Mouse (Mus musculus) kidney, adult 18-20 months (tissue): ENCODE measurements around the gene Pou3f3.

Experiments used
- DNase-seq: peaks from one replicate; pipeline ENCODE4 v3.0.0; 2021

Gene Pou3f3

DNA sequence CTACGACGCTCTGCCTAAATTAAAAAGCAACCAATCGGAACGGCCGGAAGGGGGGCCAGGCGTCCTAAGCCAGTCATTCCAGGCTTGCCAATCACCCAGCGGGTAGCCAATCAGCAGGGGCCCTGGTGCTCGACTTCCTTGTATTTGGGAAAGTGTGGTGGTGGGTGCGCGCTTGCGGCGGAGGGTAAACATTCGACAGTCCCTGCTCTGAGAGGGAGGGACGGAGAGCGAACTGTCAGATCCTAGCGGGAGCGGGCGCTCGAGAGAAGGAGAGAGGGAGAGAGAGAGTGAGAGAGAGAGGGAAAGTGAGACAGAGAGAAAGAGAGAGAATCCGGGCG lies at the start of gene Pou3f3:
TSS of gene Pou3f3 (plus strand) at position 191 of the 338 bp plus-strand sequence.
- DNase-seq, result peak; percentile 90

DNA sequence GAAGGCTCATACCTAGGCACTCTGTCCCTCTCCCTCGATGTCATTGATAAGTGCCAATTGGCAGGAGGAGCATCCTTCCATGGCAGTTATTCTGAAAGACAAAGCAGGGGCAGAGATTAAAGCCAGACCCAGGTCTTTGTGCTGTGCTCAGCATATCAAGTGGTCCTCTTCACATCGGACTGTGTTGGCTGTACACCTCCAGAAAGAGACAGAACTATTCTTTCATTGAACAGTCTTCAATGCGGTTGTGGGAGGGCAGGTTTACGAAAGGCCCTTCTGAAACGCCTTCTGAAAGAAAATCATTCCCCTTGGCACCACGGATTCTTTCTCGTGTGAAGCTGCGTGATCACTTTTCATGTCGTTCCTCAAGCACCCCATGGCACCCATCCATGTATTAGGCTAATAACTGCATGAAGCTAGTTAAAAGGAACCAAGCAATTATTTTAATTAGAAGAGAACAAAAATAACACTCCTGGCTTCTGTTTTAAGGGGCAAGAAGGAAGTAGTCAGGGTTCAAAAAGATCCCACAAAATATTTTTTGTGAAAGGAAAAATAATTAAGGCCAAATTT lies 47.1 kb upstream of the Pou3f3 start:
- no peak for DNase-seq

DNA sequence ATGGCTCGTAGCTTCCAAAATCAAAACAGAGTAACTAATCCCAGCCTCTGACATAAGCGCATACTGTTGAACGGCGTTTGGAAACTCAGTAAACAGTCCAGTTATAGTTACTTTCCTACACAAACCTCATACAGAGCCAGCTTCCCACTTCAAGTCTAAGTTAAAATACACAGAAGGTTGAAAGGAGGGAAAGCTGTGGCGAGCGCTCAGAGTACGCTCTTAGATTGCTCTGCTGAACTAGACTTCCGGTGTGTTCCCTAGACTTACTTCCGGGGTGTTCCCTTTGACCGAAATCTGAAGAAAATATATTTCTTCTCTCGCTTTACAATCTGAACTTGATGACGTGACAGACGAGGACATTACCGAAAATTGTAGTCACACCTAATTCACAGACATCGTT lies 44.1 kb upstream of the Pou3f3 start:
- DNase-seq, result no peak

DNA sequence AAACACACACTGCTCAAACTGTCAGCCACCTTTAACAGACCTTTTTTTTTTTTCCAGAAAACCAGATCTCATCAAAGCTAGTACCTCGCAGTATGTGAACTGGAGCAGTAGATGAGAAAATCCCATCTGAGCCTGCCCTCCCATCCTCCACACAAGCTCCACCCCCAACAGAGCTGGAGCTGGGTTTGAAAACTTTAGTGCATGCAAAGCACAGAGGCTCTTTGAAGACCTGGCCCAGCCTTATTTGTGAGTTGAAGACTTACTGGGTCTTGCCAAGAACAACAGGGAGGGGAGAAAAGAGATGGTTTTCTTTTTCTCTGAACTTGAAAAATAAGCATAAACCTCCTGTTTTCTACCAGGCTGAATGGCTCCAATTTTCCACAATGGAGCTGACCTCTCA lies 28.0 kb upstream of the Pou3f3 start:
- DNase-seq, result no peak

DNA sequence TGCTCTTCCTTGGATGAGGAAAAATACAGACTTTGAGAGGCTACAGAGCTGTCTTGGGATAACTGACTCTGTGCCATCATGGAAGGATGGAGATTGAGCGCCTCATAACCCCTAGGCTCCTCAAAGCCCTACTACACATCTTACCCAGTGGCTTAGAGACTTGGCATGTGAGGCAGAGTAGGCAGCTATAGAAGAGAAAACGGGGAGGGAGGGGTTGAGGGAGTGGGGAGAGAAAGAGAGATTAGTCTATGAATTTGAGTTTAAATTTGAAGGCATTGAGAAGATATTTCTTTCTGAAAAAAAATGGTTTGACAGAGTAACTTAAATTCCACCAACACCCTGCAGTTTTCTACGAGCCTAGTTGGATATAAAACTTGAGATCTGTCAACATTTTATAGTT lies 14.9 kb upstream of the Pou3f3 start:
- DNase-seq, result no peak

DNA sequence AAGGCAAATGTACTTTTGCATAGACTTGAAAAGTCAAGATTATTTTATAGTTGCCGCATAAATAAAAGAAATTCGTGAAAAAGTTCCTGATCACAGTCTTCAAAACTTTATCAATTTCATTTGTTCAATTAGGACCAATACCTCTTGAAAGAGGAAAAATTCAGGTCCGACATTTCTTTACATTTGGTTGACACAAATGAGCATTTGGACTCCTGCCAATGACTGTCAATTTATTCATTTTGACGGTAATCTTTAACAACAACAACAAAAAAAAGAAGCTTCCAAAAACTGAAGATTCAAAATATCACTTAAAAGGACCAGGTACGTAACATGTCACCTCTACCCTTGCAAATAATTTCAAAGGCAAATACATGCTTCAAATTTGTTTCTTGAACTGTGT lies 13.8 kb upstream of the Pou3f3 start:
- DNase-seq, result no peak

DNA sequence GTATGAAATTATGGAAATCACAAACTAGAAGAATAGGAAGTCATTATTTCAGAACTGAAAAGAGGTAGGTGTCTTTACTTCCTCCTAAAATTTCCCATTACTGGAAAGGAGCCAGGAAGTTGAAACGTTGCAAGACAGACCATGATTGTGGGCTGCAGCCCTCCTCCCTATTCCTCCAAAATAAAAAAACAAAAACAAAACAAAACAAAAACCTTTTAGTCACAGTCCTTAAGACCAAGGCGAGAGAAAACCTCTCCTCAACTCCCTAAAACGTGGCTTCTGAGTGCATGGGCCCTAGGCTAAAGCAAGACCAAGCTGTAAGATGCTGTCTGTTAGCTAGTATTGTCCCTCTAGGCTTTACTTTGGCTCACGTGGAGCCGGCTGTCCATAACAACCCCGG lies 11.7 kb upstream of the Pou3f3 start:
- DNase-seq, result no peak

DNA sequence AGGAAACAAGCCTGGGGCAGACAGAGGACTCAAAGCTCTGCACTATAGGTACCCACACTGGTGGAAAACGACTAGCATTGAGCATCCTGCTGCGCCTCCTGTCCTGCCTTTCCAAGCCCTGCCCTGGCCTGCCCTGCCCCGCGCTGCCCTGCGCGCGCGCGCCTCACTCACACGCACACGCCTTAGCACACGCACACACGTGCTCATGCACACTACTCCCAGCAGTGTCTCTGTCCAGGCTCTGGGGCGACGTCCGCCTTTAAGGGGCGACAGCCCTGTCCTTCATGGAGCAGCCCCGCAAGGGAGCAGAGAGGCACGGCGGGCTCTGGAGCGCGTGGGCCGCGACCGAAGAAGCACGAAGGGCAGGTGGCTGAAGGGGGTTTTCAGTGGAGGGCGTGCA lies 11.2 kb upstream of the Pou3f3 start:
- DNase-seq, result no peak

DNA sequence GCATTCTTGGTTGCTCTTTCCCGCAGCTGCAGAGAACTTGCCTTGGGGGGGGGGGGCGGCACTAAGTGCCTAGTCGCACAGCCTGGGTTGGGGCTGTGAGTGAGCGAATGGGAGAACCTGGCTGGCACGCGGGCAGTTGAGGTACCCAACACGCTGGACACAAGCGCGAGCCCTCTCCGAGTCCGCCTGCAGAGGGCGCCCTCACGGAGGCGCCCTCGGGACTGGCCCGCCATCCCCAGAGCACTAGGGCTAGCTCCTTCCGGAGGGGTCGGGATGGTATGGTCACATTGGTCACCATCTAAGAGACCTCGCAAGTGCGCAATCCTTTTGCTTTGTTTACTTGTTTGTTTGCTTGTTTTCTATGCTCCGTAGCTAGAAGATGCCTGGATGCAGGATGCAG lies 10.8 kb upstream of the Pou3f3 start:
- peak; percentile 49 for DNase-seq

DNA sequence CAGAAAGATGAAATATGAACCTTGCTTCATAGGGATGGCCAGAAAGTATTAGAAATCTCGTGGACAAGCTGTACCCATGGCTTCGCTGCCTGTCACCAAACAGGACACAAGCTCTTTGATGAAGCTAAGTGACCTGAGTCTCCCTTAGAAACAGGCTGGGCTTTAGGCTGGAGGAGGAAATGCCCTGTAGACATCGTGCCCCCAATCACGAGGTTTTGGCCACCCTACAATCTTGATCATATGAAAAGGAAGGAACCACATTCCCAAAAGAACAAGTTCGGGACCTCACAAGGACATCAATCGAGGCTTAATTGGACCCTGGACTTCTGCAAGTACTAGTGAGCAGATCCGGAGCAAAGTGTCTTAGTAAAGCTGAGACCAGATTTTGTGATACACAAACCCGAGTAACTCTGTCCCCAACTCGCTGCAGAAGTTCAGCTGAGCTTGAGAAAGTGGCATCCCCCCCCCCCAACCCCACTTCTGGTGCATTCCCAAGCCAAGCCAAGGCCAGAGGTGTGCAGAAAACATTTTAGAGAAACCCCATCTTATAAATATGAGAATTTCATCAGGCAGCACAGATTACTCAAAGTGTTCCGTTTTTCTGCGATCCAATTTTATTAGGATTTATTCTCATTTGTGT lies 10.1 kb upstream of the Pou3f3 start:
- peak; percentile 28 for DNase-seq

DNA sequence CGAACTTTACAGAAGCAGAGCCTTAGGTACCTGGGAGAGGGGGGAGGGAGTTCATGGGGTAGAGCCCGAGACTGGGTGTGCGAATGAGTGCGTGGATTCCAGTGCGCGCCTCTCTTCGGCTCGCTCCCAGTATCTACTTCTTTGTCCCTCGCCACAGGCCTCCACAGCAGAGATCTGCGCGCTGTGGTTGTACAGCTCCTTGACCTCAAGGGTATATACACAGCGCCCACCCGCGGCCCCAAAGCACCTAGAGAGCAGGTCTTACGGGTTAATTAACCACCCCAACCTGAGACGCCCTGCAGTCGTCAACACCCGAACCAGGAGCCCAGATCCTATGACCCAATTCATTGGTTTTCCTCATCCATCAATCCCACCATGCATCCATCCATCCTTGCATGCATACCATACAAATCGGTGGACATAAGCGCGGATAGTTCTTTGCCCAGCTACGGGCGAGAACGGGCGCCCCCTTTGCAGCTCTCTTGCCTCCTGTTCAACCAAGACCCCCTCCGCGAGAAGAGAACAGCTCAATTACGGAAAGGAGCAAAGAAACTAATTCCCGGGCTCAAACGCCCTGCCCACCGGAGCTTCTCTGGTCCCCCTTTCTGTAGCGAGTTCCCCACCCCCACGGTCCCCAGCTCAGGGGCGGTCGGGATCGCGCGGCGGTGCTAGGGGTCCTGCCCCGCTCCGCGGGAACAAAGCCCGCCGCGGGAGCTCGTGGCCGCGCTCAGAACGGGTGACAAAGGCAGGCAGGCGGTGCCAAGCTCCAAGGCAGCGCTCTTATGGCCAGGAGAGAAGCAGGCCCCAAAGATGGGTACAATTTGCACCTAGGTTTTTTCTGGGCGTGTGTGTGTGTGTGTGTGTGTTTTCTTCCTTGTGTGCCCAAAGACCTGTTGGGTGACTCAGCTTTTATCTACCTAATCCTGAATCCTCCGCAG lies 9.1 kb upstream of the Pou3f3 start:
- peak; percentile 53 for DNase-seq

DNA sequence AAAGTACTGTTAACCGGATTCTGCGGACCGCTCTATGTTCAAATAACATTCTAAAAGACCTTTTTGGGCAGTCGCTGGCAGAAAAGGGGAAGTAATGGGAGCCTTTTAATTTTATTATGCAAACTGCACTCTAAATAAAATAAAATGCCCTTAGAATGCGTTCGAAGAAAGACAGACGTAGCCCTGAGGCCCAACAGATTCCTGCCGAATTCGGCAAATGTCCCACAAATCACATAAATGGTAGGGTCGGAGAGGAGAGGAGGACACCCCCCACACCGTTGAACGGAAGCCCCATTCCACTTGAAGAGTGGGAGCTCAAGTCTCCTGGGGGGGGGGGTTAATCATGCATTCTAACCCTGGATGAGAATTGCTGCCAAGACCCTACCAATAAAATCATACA lies 8.3 kb upstream of the Pou3f3 start:
- DNase-seq, result no peak

DNA sequence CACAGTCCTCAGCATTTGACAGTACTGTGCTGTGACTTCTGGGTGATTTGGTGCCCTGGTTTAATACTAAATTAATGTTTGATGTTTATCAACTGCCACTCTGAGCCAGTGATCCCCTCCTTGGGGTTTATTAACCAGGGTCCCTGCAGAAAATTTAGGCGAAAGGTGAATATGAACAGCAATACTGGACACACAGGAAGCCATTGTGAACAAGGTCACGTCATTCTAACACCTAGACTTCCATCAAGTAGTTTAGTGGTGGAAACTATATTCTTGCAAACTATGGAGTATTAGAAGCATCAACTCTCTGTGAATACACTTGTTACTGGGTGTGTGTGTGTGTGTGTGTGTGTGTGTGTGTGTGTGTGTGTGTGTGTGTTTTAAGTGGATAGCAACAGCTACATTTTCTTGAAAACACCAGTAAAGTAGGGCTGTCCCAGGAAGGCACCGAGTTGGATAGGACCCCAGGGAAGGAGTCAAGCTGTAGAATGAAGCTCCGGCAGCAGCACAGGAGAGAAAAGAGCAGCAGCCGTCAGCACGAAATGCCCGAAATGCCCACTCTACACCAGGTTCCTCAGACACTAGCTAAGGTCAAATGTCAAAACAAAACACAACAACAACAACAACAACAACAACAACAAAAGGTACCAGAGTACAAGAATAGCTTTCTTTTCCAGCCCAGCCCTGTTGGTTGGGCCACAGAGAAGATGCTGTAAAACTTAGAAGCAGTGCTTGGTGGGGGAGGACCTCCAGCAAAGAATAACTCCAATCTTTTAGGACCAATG lies 7.6 kb upstream of the Pou3f3 start:
- no peak for DNase-seq

DNA sequence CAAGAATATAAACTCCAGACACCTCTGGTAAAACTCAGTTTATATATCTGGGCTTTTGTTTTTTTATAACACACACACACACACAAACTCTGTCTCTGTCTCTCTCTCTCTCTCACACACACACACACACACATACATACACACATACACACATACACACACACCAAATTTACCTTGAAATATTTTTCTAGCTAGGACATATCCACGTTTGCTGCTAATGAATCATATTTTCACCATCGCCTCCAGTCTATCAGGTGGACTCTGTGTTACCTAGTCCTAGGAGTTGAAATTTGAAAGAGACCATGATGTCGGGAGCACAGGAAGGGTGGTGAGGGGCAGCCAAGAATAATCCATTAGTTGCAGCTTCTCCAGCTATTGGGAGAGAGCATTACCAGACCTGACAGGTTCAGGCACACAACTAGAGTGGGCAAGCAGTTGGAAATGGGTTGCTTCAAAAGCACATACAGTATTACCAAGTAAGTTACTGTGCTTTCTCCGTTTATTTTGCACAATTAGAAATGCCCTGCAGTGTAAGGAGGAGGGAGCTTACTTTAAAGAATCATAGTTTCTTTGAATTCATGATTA lies 6.9 kb upstream of the Pou3f3 start:
- no peak for DNase-seq

DNA sequence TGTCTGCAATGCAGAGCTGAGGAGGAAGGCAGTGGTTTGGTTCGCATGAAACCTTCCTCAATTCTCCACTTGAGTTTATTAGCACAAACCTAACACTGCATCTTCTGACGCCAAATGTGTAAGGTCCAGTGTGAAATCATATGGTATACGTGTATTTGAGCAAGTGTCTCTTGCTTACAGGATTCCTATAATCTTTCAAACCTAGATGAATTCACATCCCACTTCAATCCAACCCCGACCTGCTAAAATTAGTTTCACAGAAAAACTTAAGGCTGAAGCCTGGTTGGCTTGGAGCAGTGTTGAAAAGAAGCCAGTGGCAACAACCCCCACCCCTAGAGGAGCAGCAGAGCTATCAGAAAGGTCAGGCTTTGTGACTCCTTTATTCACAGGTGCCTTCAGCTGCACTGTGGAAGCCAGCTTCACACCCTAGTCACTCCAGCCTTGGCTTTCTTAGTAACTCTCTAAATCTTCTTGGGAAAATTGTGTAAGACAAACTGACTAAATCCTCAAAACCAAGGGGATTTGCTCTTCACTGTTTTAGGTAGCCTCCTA lies 5.5 kb upstream of the Pou3f3 start:
- no peak for DNase-seq

DNA sequence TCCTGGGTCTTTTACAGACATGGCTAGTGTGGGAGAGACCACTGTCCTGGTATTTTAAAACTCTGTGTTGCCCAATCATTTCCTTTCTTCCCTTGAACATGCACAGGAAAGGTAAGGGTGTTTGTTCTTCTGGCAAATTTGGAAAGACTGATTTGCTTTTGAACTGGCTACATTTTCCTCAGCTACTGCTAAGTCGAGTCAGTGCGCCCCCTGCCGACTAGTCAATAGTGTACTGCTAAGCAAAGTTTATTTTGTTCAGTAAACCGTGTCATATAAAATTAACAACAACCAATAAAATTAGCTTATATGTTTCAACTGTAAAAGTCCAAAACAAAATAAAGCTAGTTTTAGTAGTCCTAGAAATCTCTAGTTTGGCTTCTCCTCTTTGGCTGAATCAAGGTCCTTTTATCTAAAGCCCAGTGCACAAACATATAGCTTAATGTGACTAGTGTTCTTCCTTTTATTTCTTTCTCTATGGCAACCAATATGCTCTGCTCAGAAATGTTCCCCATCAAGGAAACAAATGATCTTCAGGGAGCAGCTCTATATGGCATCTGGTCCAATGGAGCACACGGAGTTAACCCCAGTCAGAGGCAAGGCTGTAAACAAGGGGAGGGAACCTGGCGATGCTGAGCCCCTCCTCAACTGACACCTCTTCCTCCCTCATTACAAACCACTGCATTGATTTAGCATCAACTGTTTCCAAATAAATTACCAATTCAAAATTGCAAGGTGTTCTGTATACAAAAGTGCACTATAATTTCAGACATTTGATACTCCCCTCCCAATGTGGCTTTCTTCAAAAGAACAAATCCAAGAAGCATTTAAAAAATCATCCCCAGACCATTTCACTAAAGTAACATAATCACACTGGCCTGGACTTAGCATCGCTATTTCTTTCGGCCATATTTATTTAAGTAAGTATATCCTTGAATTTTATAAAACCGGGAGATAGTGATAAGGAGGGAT lies 4.1 kb upstream of the Pou3f3 start:
- peak; percentile 75 for DNase-seq

DNA sequence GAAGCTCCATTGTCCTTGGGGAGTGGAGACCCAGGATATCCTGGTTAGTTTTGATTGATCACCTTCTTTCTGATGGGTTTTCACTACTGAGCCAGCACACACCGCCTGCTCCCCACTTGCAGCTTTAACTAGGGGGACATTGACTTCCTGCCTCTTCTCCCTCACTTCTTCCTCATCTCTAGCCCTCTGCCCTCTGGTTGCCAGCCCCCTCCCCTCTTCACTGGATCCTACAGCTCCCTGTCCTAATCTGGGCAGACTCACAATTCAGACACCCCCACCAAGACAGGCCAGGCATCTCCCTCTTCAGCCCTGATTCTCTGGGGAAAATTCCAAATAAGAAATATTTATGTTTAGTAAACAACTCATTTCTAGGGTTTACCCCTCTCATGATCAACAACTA lies 3.3 kb upstream of the Pou3f3 start:
- DNase-seq, result no peak

DNA sequence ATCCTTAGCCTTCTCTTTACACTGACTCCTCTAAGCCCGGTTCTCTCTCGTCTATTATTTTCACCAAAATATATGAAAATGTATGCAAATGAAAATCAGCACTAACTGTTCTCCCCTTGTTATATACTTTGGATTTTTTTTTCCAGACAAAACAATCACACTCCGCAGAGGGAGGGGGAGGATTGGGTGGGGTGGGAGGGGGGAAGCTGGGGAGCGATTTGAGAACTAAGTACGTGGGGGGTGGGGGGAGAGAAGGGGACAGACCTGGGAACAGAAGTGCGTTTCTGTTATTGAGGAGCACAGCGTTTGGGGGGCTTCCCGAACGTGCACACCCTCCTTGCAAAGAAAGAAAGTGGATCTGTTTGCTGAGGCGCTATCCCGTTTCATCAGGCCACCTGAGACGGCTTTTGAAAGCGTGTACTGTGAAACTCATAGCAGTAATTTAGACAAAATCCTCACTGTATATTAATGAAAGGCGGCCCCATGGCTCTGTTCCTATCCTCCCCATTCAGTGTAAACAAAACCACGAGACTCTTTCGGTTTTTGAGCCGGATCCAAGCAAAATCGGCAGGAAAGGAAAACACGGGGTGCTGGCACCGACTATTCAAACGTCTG lies 2.4 kb upstream of the Pou3f3 start:
- no peak for DNase-seq

DNA sequence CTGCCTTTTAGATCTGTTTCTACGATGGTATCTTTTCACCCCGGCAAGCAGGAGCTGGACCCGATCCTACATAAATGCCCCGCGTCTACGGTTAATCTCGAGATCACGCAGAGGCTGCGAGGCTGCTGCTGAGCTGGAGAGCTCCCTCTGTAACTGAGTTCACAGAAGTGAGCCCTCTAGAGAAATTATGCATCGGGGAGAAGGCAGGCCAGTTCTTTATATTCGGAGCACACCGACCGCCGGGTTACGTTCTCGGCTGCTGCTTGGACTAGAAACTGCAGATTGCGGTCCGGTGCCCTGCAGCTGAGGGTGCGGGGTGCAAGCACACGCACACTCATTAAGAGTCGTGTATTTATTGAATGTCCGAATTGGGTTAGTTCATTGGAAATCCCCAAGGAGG lies 1.7 kb upstream of the Pou3f3 start:
- peak; percentile 70 for DNase-seq

DNA sequence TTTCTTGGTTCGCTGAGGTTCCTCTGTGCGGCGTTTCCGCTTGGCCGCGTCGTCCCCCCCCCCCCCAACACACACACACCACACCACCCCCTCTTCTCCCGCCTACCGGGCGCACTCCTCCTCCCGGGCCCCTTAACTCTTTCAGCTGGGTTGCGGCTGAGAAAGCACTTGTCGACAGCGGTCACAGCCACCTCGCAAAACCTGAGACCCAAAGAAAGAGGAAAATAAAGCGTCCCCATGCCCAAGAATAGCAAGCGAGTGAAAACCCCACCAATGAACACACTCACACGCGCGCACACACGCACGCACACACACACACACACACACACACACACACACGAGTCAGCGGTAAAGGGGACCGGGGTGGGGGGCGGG lies 1.3 kb upstream of the Pou3f3 start:
- peak; percentile 68 for DNase-seq
